Mouse (Mus musculus): ENCODE results near the gene Zfp811. TPM values are rescaled to one million over a fixed set of nuclear protein-coding genes. Genes with fewer than 3 reads are reported as not detected.
"Not testable (repeated sequence)": the region's sequence is repeated elsewhere in the genome, so short reads cannot be mapped to it uniquely, and the experiment has no call there.

Gene Zfp811
- 9.6 and 10.3 TPM in 2 replicates for polyA plus RNA-seq (2016; fragmentation: Nextera tagmentation; extraction: Ambion mirVana)

DNA sequence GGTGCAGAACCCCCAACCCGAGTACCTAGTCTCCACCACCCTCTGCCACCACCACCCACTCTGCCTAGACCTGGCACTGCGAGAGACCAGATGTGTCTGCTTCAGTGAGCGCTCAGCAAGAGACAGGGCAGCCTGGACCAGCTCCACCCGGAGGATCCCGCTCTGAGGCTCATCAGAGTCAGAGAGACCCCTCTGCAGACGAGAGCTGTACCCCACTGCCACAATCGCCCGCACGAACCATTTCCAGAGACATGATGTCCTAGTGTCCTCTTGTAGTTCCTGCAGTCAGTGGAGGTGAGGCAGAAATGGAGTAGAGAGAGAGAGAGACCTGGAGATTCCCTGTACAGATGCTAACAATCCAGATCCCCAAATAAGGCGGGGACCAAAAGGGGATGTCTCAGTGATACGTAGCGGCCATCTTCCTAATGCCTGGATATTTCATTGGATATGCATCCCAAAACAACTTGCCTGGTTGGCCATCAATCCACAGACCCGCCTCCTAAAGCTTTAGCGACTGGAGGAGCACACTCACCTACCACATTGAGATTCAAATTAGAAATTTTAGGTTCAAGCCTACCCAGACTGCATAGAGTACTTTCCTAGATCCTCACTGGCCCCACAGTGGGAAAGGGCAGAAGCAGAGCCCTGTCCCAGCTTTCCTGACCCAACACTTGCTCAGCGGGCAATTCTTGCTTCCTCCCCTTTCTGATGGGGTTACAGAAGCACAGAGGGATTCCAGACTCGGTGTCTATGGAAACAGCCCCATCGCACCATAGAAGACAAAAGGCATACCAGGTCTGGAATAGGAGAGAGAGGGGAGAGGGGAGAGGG lies at the start of gene Zfp811:
TSS of gene Zfp811 (minus strand) at position 388 of the 831 bp plus-strand sequence.
- Histone ChIP-seq H3K4me3 (peak within 1 kb of the TSS; percentile 56), H3K36me3 (no peaks in the 10 kb centered on the region), H3K27ac (peak within 1 kb of the TSS; percentile 76), H3K9ac (peak within 1 kb of the TSS; percentile 68), H3K27me3 (no peaks in the 10 kb centered on the region), H3K4me1 (peaks cover 16% of the 10 kb centered on the region; the same call in 1 of the 2 replicates), H3K4me2 (replicated peaks) (peak within 1 kb of the TSS; percentile 72), H3K9me3 (no peaks in the 10 kb centered on the region)
- WGBS: under 1% methylated on average over 17 of the region's 17 CpGs
- ATAC-seq (ENCODE audit: insufficient number of reproducible peaks, insufficient read depth, low FRiP score, low TSS enrichment): peak; percentile 84

DNA sequence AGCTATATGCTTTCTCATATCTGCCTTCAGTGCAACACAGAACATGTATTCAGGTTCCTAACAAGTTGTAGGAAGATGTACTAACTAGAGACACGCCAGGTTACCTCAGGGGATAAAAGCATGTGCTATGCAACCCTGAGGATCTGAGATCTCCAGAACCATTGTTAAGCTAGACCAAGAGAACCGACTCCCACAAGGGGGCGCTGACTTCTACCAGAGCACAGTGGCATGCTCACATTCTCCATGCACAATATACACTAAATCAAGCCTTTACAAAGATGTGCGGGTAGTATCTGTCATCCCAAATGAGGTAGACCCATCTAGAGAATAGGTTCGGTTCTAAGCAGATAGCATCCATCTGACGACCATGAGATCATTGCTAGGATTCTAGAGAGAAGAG lies 47.0 kb upstream of the Zfp811 start:
- H3K4me1 ChIP-seq; H3K9me3 ChIP-seq; H3K4me2 ChIP-seq (replicated peaks); H3K27ac ChIP-seq; H3K4me3 ChIP-seq; H3K36me3 ChIP-seq; ATAC-seq (ENCODE audit: insufficient number of reproducible peaks, insufficient read depth, low FRiP score, low TSS enrichment); H3K9ac ChIP-seq; H3K27me3 ChIP-seq: not testable (repeated sequence)
- 72% methylated on average over 4 of the region's 6 CpGs for WGBS

DNA sequence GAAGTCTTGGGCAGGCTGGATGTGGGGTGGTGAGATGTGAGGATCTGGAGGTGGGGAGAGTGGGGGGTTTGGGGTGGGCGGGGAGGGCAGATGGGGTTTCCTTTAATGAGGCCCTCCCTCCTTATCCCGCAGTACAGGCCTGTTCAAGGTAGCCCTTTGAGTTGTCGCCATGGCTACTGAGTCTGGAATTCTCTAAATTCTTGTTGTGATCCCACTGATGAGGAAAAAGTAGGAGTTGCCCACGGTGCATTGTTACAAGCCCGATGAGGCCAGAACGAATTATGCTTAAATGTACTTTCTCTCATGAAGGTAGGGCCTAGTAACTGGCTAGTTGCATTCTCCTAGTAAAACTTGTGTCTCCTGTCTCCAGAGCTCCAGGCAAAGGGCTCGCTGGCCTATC lies 41.9 kb upstream of the Zfp811 start:
- no peak overlapping the region for H3K27ac ChIP-seq
- no peak overlapping the region for H3K9ac ChIP-seq
- no peak overlapping the region for H3K4me2 ChIP-seq (replicated peaks)
- WGBS: 55% methylated on average over 7 of the region's 7 CpGs
- no peaks in the 10 kb centered on the region for H3K9me3 ChIP-seq
- ATAC-seq (ENCODE audit: insufficient number of reproducible peaks, insufficient read depth, low FRiP score, low TSS enrichment): no peak
- H3K4me3 ChIP-seq: no peak overlapping the region
- no peaks in the 10 kb centered on the region for H3K36me3 ChIP-seq
- no peaks in the 10 kb centered on the region for H3K4me1 ChIP-seq
- no peaks in the 10 kb centered on the region for H3K27me3 ChIP-seq

DNA sequence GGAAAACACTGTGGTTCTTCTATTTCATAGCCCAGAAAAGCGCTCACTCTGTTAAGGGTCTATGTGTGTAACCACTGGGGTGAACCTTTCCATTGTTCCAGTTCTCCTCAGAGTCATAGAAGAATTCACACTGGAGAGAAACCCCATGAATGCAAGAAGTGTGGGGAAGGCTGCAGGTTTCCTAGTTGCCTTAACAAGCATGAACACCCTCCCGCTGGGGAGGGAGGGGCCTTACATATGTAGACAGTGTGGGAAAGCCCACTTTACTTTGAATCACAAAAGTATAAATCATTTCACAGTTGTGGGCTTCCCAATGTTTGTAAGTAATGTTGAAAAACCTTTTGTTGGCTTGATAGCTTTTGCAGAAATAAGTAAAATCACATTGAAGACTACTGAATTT lies 31.7 kb upstream of the Zfp811 start:
- Histone ChIP-seq H3K27ac (no peak overlapping the region), H3K27me3 (no peaks in the 10 kb centered on the region), H3K9ac (no peak overlapping the region), H3K4me2 (replicated peaks) (no peak overlapping the region), H3K4me3 (no peak overlapping the region), H3K36me3 (no peaks in the 10 kb centered on the region), H3K4me1 (0 out of 2 replicates have a peak, but pooled peaks cover 3% of the 10 kb centered on the region), H3K9me3 (no peaks in the 10 kb centered on the region)
- ATAC-seq (ENCODE audit: insufficient number of reproducible peaks, insufficient read depth, low FRiP score, low TSS enrichment): no peak
- WGBS: 68% methylated on average over 2 of the region's 2 CpGs

DNA sequence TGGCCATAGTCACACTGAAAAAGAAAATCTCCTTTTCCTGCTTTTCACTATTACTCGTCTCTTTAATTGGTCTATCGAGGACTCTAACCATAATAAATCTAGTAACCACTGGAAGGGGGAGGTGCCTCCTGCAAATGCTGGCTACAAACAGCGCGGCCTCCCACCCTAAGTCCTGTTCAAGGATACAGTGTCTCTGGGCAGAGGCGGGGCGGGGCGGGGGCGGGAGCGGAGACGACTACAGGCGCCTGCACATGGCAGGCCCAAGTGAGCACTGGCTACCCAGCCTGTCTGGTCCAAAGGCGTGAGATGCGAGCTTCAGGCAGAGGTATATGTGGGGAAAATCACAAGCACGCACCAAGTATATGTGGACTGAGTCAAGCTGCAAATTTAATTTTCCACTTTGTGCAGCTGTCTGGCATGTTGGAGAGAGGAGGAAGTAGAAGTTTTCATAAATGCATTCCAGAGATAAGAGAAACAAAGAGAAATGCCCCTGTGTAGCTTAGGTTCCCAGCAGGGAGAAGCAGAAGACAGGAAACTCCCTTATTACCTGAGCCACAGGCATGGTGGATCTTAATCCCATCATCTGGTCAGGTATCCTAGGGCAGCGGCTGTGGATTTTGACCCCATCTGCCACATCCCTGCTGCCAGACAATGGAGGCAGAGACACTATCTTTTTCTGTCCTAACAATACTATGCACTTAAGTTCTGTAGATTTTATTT lies 29.5 kb upstream of the Zfp811 start:
- Histone ChIP-seq H3K4me3 (no peak overlapping the region), H3K4me2 (replicated peaks) (peak overlapping the region; percentile 8; the same call in 1 of the 2 replicates), H3K4me1 (0 out of 2 replicates have a peak, but pooled peaks cover 3% of the 10 kb centered on the region), H3K9ac (no peak overlapping the region), H3K27ac (no peak overlapping the region), H3K9me3 (no peaks in the 10 kb centered on the region), H3K27me3 (no peaks in the 10 kb centered on the region), H3K36me3 (no peaks in the 10 kb centered on the region)
- no peak for ATAC-seq (ENCODE audit: insufficient number of reproducible peaks, insufficient read depth, low FRiP score, low TSS enrichment)
- 35% methylated on average over 15 of the region's 15 CpGs for whole genome bisulfite sequencing

DNA sequence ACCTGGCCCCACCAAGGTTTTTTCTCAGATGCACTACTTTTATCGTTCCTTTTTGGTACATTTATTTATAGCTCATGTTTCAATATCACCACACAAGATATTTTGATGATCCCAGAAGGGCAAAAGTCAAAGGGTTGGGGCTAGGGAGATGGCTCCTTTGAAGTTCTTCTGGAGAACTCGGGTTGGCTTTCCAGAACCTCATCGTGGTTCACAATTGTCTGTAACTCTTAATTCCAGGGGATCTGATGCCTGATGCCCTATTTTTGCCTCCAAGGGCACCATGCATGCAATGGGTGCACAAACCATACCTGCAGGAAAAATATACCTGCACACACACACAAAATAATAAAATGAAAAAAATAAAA lies 20.7 kb upstream of the Zfp811 start:
- no peak for ATAC-seq (ENCODE audit: insufficient number of reproducible peaks, insufficient read depth, low FRiP score, low TSS enrichment)
- no peaks in the 10 kb centered on the region for H3K27me3 ChIP-seq
- peak overlapping the region; percentile 92; the same call in 1 of the 2 replicates for H3K9ac ChIP-seq
- H3K27ac ChIP-seq: no peak overlapping the region
- peaks cover 15% of the 10 kb centered on the region; the same call in 1 of the 2 replicates for H3K36me3 ChIP-seq
- H3K9me3 ChIP-seq: no peaks in the 10 kb centered on the region
- WGBS: 39% methylated on average over 3 of the region's 3 CpGs
- H3K4me2 ChIP-seq (replicated peaks): peak overlapping the region; percentile 77
- H3K4me3 ChIP-seq: peak overlapping the region; percentile 79
- peaks cover 6% of the 10 kb centered on the region; the same call in 1 of the 2 replicates for H3K4me1 ChIP-seq

DNA sequence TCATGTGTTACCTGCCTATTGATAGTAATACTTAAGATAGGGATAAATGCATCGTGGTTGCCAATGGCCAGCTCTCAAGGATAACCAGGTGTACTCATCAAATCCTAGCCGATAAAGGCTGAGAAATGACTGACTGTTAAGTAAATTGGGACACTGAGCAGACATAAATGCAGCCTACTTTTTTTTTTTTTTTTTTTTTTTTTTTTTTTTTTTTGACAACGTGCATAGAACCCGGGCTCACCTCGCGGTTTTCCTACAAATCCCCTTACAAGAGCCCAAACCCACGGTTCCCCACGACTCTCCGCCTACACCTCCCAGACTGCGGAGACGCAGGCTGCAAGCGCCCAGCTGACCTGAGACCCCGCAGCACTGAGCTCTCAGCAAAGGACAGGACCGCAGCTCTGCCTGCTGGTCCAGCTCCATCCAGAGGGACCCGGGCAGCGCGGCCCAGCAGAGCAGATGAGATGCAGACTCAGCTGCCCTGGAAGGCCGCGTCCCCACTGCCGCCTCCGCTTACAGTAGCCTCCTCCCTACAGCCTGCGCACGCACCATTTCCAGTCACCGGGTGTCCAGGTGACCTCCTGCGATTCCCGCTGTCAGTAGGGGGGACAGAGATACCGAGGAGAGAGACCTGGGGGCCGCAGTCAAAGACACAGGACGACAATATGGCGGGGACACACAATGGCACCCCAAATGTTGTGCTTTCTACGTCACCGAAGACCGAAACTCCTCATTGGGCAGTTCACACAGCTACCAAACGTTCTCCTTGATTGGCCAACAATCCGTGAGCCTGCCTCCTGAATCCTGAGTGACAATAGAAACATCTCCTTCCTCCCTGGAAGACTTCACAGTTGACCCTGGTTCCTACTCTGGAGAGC lies 20.0 kb upstream of the Zfp811 start, which contains the start of gene Zfp799:
TSS of gene Zfp799 (minus strand) at position 722 of the 878 bp plus-strand sequence.
- H3K9me3 ChIP-seq: no peaks in the 10 kb centered on the region

DNA sequence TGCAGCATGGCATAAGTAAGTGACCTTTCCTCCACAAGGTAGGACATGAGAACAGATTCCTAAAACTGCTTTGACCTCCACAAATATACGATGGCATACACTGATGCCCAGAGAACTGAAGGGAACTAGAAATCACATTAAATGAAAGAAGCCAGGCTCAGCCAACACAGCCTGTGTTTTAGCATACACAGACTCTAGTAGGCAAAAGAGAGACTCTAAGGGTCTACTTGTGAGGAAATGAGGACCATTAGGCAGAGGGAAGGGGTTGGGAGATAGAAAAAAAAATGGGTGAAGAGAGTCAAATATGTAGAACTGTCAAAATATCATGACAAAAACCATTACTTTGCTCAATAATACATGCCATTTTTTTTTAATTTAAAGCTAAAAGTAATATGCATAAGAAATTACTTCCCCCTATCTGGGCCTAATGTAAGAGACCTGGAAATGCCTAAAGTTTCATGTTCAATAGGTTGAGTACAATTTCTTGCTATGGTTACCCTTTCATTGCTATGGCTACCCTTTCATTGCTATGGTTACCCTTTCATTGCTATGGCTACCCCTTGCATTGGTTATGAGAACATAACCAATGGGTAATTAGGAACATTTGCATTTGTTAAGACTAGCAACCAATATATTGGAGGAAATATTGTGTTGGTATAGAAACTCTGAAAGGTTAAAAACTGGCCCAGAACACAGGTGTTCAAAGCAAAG lies 6.5 kb upstream of the Zfp811 start:
- Histone ChIP-seq H3K4me1 (no peaks in the 10 kb centered on the region), H3K27me3 (no peaks in the 10 kb centered on the region), H3K4me2 (replicated peaks) (no peak overlapping the region), H3K9me3 (no peaks in the 10 kb centered on the region), H3K36me3 (peaks cover 44% of the 10 kb centered on the region), H3K4me3 (no peak overlapping the region), H3K9ac (no peak overlapping the region), H3K27ac (no peak overlapping the region)
- ATAC-seq (ENCODE audit: insufficient number of reproducible peaks, insufficient read depth, low FRiP score, low TSS enrichment): no peak
- WGBS: 94% methylated on average over 1 of the region's 1 CpGs

More for the DNA sequence above, 20.0 kb upstream of the Zfp811 start, which contains the start of gene Zfp799:
- no peaks in the 10 kb centered on the region for H3K27me3 ChIP-seq
- peak within 1 kb of the TSS; percentile 79 for H3K4me3 ChIP-seq
- H3K4me1 ChIP-seq: peaks cover 6% of the 10 kb centered on the region; the same call in 1 of the 2 replicates
- H3K9ac ChIP-seq: peak within 1 kb of the TSS; percentile 92
- 2% methylated on average over 35 of the region's 35 CpGs for WGBS
- ATAC-seq (ENCODE audit: insufficient number of reproducible peaks, insufficient read depth, low FRiP score, low TSS enrichment): peak; percentile 94
- peak within 1 kb of the TSS; percentile 75 for H3K27ac ChIP-seq
- peak within 1 kb of the TSS; percentile 77 for H3K4me2 ChIP-seq (replicated peaks)
- H3K36me3 ChIP-seq: peaks cover 19% of the 10 kb centered on the region

DNA sequence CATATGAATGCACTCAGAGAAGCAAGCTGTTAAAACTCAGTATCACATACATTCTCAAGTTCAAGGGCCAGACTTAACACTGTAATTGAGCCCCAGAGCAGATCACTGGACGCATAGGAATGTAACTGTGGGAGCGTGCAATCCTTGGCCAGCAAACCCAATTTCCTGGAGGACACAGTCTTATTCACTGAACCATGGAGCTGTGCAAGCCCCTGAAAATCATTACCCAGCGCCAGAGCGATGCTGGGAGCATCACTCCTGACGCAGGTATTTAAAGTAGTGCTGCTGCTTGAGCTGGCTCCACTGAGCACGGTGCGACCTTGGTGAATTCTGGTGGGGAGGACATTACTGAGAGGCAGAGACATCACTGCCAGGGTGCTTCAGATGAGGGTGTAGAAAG lies 4.4 kb upstream of the Zfp811 start:
- no peak overlapping the region for H3K4me3 ChIP-seq
- H3K9ac ChIP-seq: no peak overlapping the region
- H3K36me3 ChIP-seq: peaks cover 26% of the 10 kb centered on the region
- no peaks in the 10 kb centered on the region for H3K27me3 ChIP-seq
- no peaks in the 10 kb centered on the region for H3K9me3 ChIP-seq
- 82% methylated on average over 7 of the region's 7 CpGs for WGBS
- no peak for ATAC-seq (ENCODE audit: insufficient number of reproducible peaks, insufficient read depth, low FRiP score, low TSS enrichment)
- H3K4me2 ChIP-seq (replicated peaks): no peak overlapping the region
- no peak overlapping the region for H3K27ac ChIP-seq
- H3K4me1 ChIP-seq: peaks cover 3% of the 10 kb centered on the region; the same call in 1 of the 2 replicates

DNA sequence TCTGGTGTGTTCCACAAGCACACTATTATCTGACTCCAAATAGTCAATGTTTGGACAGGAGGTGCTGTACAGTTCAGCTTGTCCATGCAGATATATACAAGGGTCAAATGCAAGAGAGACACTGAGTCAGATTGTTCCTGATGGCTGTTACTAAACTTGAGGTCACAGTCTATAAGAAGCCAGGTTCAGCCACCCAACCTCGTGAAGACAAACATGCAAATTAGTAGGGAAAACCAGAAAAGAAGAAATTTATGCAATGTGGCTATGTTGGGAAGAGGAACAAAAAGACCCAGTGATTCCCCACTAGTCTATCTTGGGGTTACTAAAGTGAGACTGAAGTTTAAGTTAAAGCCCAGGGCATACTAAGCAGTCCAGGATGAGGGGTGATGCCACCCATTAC lies 917 bp upstream of the Zfp811 start:
- WGBS: 62% methylated on average over 1 of the region's 1 CpGs
- no peaks in the 10 kb centered on the region for H3K27me3 ChIP-seq
- ATAC-seq (ENCODE audit: insufficient number of reproducible peaks, insufficient read depth, low FRiP score, low TSS enrichment): no peak
- H3K36me3 ChIP-seq: peaks cover 1% of the 10 kb centered on the region
- 0 out of 2 replicates have a peak overlapping the region, but pooled peaks have one; percentile 72 for H3K4me2 ChIP-seq (replicated peaks)
- H3K4me3 ChIP-seq: no peak overlapping the region
- no peak overlapping the region for H3K27ac ChIP-seq
- H3K9me3 ChIP-seq: no peaks in the 10 kb centered on the region
- H3K9ac ChIP-seq: no peak overlapping the region
- H3K4me1 ChIP-seq: peaks cover 16% of the 10 kb centered on the region; the same call in 1 of the 2 replicates
